Mouse (Mus musculus): ENCODE results near the gene Ubtf.

Ubtf gene

GRCm38 (mm10) chr11:102295598-102296471 is 23.7 kb downstream of the Ubtf start:
- no peak for TF ChIP-seq GATA4 (IDR thresholded peaks at IDR 0.05; ENCODE audit: insufficient replicate concordance, low read length)

- TF ChIP-seq GATA4 (IDR thresholded peaks at IDR 0.05; ENCODE audit: insufficient replicate concordance, low read length): no peak
Observed at GRCm38 (mm10) chr11:102294887-102295597, 24.5 kb downstream of the Ubtf start.

DNA sequence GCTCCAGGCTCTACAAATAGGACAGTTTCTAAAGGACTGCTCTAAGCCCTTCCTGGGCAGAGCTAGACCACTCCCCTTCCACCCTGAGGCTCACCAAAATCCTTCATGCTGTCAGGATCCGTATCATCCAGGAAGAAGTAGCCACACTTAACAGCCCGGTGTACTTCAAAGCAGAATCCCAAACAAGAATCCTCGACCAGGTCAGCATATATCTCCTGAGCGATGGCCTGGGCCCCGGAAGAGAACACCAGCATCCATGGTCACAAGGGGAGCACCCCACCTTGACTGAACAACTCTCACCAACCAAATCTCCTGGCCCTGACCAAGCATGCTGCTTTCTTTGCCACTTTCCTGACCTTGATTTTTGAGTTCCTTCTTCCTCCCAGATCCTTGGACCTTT is 25.1 kb downstream of the Ubtf start:
- no peak for TF ChIP-seq GATA4 (IDR thresholded peaks at IDR 0.05; ENCODE audit: insufficient replicate concordance, low read length)

GRCm38 (mm10) chr11:102293971-102294370 is 25.6 kb downstream of the Ubtf start:
- no peak for TF ChIP-seq GATA4 (IDR thresholded peaks at IDR 0.05; ENCODE audit: insufficient replicate concordance, low read length)

DNA sequence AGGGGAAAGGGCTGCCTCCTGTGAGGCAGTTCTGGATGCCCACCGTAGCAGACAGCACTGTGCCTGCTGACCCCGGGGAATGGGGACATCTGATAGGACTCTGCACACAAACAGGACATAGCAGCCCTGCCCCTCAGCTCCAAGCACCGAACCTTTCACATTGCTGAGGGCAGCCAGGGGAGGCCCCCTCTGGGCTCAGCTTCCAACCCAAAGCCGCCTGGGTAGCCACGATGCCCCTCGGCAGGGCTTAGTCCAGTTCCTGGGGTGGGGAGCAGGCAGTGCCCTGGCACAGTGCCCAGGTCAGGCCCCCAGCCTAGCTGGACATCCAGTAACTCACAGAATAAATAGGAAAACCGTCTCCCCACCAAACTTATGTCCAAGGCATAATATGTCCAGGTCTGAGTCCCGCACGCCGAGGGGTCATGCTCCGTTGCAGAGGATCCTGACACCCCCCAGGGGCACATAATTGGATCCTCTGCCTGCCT is 28.4 kb downstream of the Ubtf start:
- no peak for TF ChIP-seq GATA4 (IDR thresholded peaks at IDR 0.05; ENCODE audit: insufficient replicate concordance, low read length)

- no peak for TF ChIP-seq GATA4 (IDR thresholded peaks at IDR 0.05; ENCODE audit: insufficient replicate concordance, low read length)
Observed at GRCm38 (mm10) chr11:102290141-102290540, 29.4 kb downstream of the Ubtf start.

DNA sequence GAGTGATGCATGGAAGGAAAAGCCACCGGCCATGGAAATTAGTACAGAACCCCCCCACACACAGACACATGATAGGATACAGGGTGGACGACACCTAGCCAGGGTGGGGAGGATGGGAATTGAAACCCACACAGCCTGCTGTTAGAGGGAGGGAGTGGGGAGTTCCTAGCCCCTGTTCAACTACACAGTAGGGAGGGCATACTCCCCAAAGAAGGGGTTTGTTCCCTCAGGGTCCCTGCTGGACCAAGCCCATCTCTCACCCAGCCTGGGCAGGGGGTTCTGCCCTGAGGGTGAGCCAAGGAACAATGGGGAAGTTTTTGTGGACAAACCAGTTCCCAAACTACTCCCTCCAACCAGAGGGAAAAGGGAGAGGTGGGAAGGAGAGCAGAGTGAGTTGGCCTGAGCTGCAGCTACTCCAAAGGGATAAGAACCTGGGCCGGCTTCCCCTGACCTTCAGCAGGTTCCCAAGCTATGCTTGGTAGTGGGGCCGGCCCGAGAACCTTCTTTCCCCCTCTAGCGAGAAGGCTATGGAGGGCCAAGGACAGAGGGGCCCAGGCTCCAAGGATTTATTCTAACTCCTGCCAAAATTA is 29.9 kb downstream of the Ubtf start:
- no peak for TF ChIP-seq GATA4 (IDR thresholded peaks at IDR 0.05; ENCODE audit: insufficient replicate concordance, low read length)

DNA sequence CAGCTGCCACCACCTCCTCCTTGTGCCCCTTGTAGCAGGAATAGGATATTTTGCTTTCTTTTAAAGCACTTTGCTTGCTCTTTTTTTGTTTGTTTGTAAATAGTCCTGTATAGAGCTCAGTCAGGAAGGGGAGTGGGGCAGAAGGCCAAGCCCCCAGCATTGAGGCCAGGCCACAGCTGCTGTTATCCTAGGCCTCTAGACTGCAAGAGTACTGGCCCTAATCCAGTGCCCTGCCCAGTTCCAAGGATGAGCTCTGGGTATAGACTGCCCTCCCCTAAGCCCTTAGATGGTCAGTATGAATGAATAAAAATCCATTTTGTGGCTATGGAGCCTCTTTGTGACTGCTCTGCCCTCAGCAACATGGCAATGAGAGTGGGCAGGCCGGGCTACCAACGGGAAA is 30.6 kb downstream of the Ubtf start:
- no peak for TF ChIP-seq GATA4 (IDR thresholded peaks at IDR 0.05; ENCODE audit: insufficient replicate concordance, low read length)

DNA sequence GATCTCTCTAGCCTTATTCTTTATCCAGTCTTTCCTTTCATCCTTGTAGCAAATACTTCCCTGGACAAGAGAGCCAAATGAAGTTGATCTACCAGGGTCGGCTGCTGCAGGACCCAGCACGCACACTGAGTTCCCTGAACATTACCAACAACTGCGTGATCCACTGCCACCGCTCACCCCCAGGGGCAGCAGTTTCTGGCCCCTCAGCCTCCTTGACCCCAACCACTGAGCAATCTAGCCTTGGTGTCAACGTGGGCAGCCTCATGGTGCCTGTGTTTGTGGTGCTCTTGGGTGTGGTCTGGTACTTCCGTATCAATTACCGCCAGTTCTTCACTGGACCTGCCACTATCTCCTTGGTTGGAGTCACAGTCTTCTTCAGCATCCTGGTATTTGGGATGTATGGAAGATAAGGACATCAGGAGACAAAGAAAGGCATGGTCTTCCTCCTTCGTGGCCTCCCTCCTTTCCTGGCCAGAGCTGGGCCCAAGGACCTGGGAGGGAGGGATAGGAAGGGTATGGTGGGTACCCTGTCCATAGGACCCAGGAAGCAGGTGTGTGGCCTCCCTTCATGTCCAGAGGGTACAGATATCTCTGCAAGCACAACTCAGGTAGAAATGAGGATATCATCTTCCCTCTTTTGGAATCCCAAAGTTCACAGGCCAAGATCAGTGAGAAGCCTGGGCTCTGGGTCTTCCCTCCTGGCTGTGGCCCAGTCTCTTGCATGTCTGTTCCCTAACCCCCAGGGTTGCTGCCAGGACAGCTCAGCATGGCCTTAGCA is 31.3 kb downstream of the Ubtf start:
- TF ChIP-seq GATA4 (IDR thresholded peaks at IDR 0.05; ENCODE audit: insufficient replicate concordance, low read length): no peak

- no peak for TF ChIP-seq GATA4 (IDR thresholded peaks at IDR 0.05; ENCODE audit: insufficient replicate concordance, low read length)
Observed at GRCm38 (mm10) chr11:102287485-102287884, 32.1 kb downstream of the Ubtf start.

DNA sequence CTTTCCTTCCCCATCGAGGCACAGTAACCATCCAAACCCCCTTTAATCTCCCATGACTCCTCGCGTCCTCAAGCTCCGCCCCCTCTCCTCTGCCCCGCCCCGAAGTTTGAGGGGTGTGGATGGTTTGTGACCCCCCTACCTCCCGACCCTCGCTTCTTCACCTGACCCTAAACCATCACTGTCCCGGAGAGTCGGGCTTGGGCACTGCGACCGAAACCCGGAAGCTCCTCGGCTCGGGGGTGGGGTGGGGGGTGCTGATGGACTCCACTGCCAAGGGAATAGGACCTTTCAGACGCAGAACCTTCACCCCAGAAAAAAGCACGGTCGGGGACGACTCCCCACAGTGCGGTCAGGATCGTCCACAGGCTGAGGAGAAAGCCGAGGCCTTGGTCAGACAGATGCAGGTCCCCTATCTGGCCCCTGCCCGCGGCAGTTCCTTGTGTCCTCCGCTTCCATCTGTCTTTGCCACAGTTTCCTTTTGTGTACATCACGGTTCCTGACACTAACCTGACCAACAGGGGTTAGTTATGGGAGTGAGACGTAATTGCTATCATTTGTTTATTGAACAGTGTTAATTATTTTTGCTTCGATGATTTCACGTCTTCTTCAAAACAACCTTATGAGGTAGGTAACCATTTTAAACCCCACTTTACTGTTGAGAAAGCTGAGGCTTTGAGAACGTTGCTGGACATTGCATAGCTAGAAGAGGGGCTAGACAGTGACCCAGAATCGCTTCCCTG is 34.3 kb downstream of the Ubtf start:
- no peak for TF ChIP-seq GATA4 (IDR thresholded peaks at IDR 0.05; ENCODE audit: insufficient replicate concordance, low read length)

- TF ChIP-seq GATA4 (IDR thresholded peaks at IDR 0.05; ENCODE audit: insufficient replicate concordance, low read length): 0 out of 2 replicates have a peak, but pooled peaks have one; percentile 13
Observed at GRCm38 (mm10) chr11:102284501-102285094, 34.9 kb downstream of the Ubtf start, which contains the start of gene Tmub2. TSS of gene Tmub2 (plus strand) at chr11:102284931.

- TF ChIP-seq GATA4 (IDR thresholded peaks at IDR 0.05; ENCODE audit: insufficient replicate concordance, low read length): no peak
Observed at GRCm38 (mm10) chr11:102283922-102284321, 35.6 kb downstream of the Ubtf start.

DNA sequence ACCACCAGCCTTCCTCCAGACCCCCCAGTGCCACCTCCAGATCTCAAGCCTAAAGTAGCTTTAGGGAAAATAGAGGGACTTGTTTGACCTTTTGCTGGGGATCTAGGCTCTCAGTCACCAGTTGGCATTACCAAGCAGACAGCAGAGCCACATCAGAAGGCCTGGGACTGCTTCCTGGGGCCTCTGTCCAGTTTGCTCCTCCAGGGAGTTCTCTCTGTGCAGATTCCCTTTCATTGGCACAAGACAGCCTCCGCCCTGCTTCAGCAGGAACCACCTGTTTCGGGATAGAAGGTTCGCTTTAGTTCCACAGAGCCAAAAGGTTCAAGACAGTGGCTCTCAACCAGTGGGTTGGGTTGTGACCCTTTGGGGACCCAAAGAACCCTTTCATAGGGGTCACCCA is 39.9 kb downstream of the Ubtf start:
- TF ChIP-seq GATA4 (IDR thresholded peaks at IDR 0.05; ENCODE audit: insufficient replicate concordance, low read length): no peak

All from liver, adult (tissue).